Mouse (Mus musculus) ES-Bruce4 (cell line): ENCODE data around the gene Fst. TPM values are rescaled to one million over a fixed set of nuclear protein-coding genes. Genes with fewer than 3 reads are reported as not detected.

Experiments used
- H3K27ac ChIP-seq: 2 replicates; pipeline ENCODE4 v1.5.1; 2012; ENCODE audit warnings: low read length, inconsistent platforms; ENCODE audit not compliant: insufficient read depth
- H3K27me3 ChIP-seq: 2 replicates; pipeline ENCODE4 v1.6.1; 2012; ENCODE audit warnings: mild to moderate bottlenecking, low read length, inconsistent platforms; ENCODE audit not compliant: control insufficient read depth, poor library complexity, insufficient read depth, severe bottlenecking
- H3K36me3 ChIP-seq: 2 replicates; pipeline ENCODE4 v1.6.1; 2012; ENCODE audit warnings: inconsistent platforms, mild to moderate bottlenecking, low read length, moderate library complexity; ENCODE audit not compliant: control insufficient read depth, poor library complexity, insufficient read depth, severe bottlenecking
- H3K4me1 ChIP-seq: one replicate; pipeline ENCODE4 v1.8.1; 2011; ENCODE audit warnings: low read length; ENCODE audit not compliant: control insufficient read depth, insufficient read depth
- H3K4me3 ChIP-seq: 2 replicates; pipeline ENCODE4 v1.5.1; 2011; ENCODE audit warnings: low read depth, mild to moderate bottlenecking, low read length
- H3K9ac ChIP-seq: 2 replicates; pipeline ENCODE4 v1.6.1; 2012; ENCODE audit warnings: low read depth, mild to moderate bottlenecking, inconsistent platforms; ENCODE audit not compliant: poor library complexity, severe bottlenecking
- H3K9me3 ChIP-seq: replicated peaks from 2 replicates; pipeline ENCODE4 v1.6.1; 2012; ENCODE audit warnings: mild to moderate bottlenecking, low read length, inconsistent platforms; ENCODE audit not compliant: control insufficient read depth, poor library complexity, insufficient read depth, severe bottlenecking
- CTCF ChIP-seq: IDR thresholded peaks from one replicate; pipeline ENCODE4 v1.8.1; 2011; ENCODE audit warnings: low read depth, low read length
- EP300 ChIP-seq: IDR thresholded peaks from 2 replicates; pipeline ENCODE4 v1.6.1; 2011; ENCODE audit warnings: low read depth, low read length; ENCODE audit not compliant: insufficient read depth
- POLR2A ChIP-seq: IDR thresholded peaks from one replicate; pipeline ENCODE4 v1.8.1; 2011; ENCODE audit warnings: low read length; ENCODE audit not compliant: insufficient read depth
- polyA plus RNA-seq: library from polyadenylated mRNA; stranded (reverse); fragments of >200 nt; gene quantifications from 2 replicates; pipeline ENCODE4 v1.2.4, GENCODE M21; 2011; ENCODE audit warnings: low read depth; ENCODE audit not compliant: missing spikeins, insufficient read depth, insufficient read length

The Fst gene
- polyA plus RNA-seq, 1 experiment: 3.2 TPM

DNA sequence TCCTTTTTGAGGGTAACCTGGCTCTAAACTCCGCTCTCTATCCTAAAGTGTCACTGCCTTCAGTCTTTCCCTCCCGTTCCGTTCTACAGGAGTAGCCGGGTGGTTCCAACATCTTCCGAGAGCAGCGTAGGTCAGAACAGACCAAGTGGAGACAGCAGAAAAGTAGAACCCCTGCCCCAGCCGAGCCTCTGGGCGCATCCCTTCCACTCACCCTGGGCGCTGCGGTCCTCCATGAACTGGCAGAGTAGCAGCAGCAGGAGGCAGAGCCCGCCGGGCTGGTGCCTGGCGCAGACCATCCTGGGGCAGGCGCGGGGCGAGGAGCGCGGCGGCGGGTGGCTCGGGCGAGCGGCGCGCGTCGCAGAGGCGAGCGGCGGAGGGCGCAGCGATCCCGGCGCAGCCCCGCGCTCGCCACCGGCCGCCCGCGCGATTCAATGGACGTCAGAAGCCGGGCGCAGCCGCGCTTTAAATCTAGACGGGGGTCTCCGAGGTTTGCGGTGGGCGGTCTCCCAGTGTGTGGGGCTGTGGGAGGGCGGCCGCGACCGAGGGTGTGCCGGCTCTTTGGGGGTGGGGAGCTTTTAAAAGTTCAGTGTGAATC, 363 bp downstream of the Fst start:
- H3K27ac ChIP-seq: no peak overlapping the region
- peaks cover 25% of the 10 kb centered on the region for H3K27me3 ChIP-seq
- peak overlapping the region; percentile 76 for H3K9ac ChIP-seq
- no peaks in the 10 kb centered on the region for H3K9me3 ChIP-seq
- TF ChIP-seq CTCF: no peak
- no peak for TF ChIP-seq POLR2A
- no peak for TF ChIP-seq EP300
- H3K36me3 ChIP-seq: no peaks in the 10 kb centered on the region
- H3K4me3 ChIP-seq: peak overlapping the region; percentile 67
- no peaks in the 10 kb centered on the region for H3K4me1 ChIP-seq

DNA sequence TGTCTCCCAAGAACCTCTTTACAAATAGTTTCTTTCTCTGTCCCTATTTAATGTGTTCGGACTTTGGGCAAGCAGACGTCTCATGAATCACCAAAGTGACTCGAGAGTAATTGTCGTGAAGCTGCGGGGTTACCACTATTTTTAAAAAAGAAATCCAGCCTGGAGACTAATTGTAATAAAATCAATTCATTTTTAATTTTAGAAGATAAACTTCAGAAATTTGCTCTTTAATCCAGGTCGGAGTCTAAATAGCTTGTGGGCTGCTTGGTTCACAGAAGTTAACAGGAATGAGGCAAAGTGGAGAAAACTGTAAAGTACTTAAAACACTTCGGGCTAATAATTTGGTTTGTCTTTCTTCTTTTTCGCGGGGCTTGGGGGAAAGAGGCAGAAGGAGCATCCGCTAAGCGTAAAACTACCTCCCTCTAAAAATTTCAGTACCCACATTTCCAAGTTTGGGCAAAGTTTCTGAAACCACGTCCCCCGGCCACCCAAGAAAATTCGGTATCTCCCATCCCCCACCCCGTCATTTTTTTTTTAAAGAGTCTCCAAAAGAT, 1.1 kb downstream of the Fst start:
- H3K36me3 ChIP-seq: no peaks in the 10 kb centered on the region
- TF ChIP-seq CTCF (no peak), EP300 (no peak), POLR2A (no peak)
- H3K27me3 ChIP-seq: peaks cover 25% of the 10 kb centered on the region
- peak overlapping the region; percentile 67; the same call in 1 of the 2 replicates for H3K4me3 ChIP-seq
- H3K4me1 ChIP-seq: no peaks in the 10 kb centered on the region
- H3K9me3 ChIP-seq: no peaks in the 10 kb centered on the region
- H3K27ac ChIP-seq: no peak overlapping the region
- H3K9ac ChIP-seq: 0 out of 2 replicates have a peak overlapping the region, but pooled peaks have one; percentile 18

DNA sequence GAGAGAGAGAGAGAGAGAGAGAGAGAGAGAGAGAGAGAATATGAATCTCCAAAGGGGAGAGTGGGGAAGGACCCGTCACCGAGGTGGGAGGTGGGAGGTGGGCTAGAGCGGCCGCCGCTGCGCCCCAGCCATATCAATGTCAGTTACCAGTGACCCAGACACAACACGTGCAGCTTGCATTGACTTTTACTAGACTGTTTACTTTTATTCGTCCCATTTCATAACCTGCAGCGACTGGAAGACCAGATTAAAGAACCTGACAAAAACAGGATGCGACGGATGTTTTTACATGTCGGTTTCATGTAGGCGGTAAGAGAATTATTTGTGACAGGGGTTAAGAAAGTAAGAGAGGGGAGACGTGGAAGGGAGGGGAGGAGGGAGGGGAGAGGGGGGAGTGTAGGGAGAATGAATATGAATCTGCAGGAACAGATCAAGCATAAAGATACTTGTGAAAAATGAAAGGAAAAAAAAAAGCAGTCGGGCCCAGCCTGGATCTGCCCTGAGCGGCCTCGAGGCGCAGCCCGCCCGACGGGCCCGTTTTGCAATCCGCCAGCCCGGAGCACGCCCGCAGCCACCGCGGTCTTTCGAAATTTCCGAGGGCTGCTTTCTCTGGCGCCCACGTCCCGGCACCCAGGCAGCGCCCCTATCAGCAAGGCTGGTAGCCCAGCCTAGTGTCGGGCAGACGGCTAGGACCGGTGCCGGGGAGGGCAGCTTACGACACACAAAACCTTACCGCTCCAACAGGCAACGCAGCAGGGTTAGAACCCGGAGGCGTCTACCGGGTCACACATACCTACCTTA, 1.8 kb downstream of the Fst start:
- no peaks in the 10 kb centered on the region for H3K9me3 ChIP-seq
- H3K4me3 ChIP-seq: peak overlapping the region; percentile 40
- H3K36me3 ChIP-seq: no peaks in the 10 kb centered on the region
- peaks cover 25% of the 10 kb centered on the region for H3K27me3 ChIP-seq
- H3K4me1 ChIP-seq: no peaks in the 10 kb centered on the region
- no peak overlapping the region for H3K27ac ChIP-seq
- TF ChIP-seq EP300 (no peak), CTCF (no peak), POLR2A (no peak)
- 0 out of 2 replicates have a peak overlapping the region, but pooled peaks have one; percentile 18 for H3K9ac ChIP-seq

DNA sequence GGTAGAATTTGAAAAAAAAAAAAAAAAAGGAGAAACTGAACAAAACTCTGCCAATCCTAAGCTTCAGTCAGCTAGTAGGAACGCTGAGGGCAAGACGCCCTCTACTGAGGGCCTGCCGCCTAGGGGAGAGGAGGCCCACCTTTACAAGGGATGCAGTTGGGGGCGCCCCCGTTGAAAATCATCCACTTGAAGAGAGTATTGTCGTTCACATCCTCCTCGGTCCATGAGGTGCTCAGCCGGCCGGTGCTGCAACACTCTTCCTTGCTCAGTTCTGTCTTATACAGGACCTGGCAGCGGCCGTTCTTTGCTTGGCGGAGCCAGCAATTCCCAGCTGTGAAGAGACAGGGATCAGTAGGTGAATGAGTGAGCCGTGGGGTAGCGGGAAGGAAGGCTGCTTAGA, 2.5 kb downstream of the Fst start:
- Histone ChIP-seq H3K4me1 (no peaks in the 10 kb centered on the region), H3K27ac (no peak overlapping the region), H3K4me3 (peak overlapping the region; percentile 24), H3K36me3 (no peaks in the 10 kb centered on the region), H3K27me3 (peaks cover 23% of the 10 kb centered on the region), H3K9me3 (no peaks in the 10 kb centered on the region), H3K9ac (no peak overlapping the region)
- TF ChIP-seq POLR2A: no peak
- peak; percentile 60 for TF ChIP-seq CTCF
- no peak for TF ChIP-seq EP300

DNA sequence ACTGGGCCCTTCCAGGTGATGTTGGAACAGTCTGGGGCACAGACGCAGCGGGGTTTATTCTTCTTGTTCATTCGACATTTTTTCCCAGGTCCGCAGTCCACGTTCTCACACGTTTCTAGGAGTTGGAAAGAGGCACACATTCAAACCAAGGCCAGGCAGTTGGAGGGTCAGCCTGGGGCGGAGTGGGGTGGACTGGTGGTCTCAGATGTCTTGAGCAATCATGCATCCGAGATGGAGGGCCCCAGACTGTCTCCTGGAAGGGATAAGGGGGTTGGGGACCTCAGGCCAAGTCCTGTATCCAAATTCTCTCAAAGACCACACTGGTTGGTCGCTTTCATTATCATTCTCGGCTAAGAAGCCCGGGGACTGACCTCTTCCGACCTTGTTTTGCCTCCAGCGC, 3.0 kb downstream of the Fst start:
- Histone ChIP-seq H3K36me3 (no peaks in the 10 kb centered on the region), H3K27me3 (peaks cover 23% of the 10 kb centered on the region), H3K9ac (no peak overlapping the region), H3K27ac (no peak overlapping the region), H3K4me3 (no peak overlapping the region), H3K4me1 (no peaks in the 10 kb centered on the region), H3K9me3 (no peaks in the 10 kb centered on the region)
- TF ChIP-seq POLR2A: no peak
- no peak for TF ChIP-seq CTCF
- TF ChIP-seq EP300: no peak

DNA sequence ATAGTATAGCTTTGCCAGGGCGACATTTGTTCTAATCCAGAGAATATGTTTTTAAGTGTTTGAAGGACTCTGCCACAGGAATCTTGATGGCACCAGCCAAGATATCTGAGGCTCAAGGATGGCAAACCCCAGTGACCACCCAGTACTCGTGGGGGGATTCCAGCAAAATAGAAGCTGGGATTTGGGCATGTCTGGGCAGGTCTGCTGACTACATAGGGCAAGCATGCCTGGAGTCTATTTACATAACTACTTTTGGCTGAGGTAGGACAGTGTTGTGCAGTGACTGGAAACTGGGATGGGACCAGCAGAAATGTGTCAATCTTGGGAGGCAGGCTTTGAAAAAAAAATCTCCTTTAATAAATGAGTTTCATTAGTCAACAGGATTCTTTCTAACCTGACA, 11.5 kb downstream of the Fst start:
- H3K9ac ChIP-seq: no peak overlapping the region
- TF ChIP-seq CTCF (no peak), EP300 (no peak), POLR2A (no peak)
- H3K27ac ChIP-seq: peak overlapping the region; percentile 64
- no peaks in the 10 kb centered on the region for H3K36me3 ChIP-seq
- no peaks in the 10 kb centered on the region for H3K27me3 ChIP-seq
- no peak overlapping the region for H3K4me3 ChIP-seq
- H3K4me1 ChIP-seq: no peaks in the 10 kb centered on the region
- H3K9me3 ChIP-seq: no peaks in the 10 kb centered on the region
